Mouse (Mus musculus) limb, embryonic 14.5 days (tissue): ENCODE results near the gene Hoxd8. TPM values are rescaled to one million over a fixed set of nuclear protein-coding genes. Genes with fewer than 3 reads are reported as not detected.

Experiments
- ATAC-seq: fragments of 200-750 bp; cut with Nextera tagmentation; 2 replicates; pipeline ENCODE4 v1.8.0; 2017; ENCODE audit warnings: low read depth, moderate number of reproducible peaks, moderate TSS enrichment; ENCODE audit not compliant: low FRiP score
- DNase-seq: peaks from one replicate; pipeline ENCODE4 v3.0.0-alpha.2; 2015; ENCODE audit warnings: low spot score
- H3K27ac ChIP-seq: fragments of 300-500 bp; sonication (generic); replicated peaks from 2 replicates; pipeline ENCODE4 v1.5.1; 2014; ENCODE audit warnings: low read depth, mild to moderate bottlenecking, low read length, moderate library complexity, mixed read lengths
- H3K27me3 ChIP-seq: fragments of 300-500 bp; sonication (generic); 2 replicates; pipeline ENCODE4 v1.6.1; 2014; ENCODE audit warnings: low read length, mixed read lengths; ENCODE audit not compliant: control insufficient read depth, insufficient read depth
- H3K36me3 ChIP-seq: fragments of 300-500 bp; sonication (generic); 2 replicates; pipeline ENCODE4 v1.6.1; 2014; ENCODE audit warnings: mild to moderate bottlenecking, low read length, moderate library complexity, mixed read lengths; ENCODE audit not compliant: control insufficient read depth, insufficient read depth
- H3K4me1 ChIP-seq: fragments of 300-500 bp; sonication (generic); 2 replicates; pipeline ENCODE4 v1.6.1; 2014; ENCODE audit warnings: antibody characterized with exemption, low read length, mixed read lengths; ENCODE audit not compliant: control insufficient read depth, insufficient read depth
- H3K4me2 ChIP-seq: fragments of 300-500 bp; sonication (generic); replicated peaks from 2 replicates; pipeline ENCODE4 v1.6.1; 2014; ENCODE audit warnings: low read depth, mild to moderate bottlenecking, low read length, moderate library complexity; ENCODE audit not compliant: severe bottlenecking
- H3K4me3 ChIP-seq: fragments of 300-500 bp; sonication (generic); replicated peaks from 2 replicates; pipeline ENCODE4 v1.5.1; 2014; ENCODE audit warnings: low read length
- H3K9ac ChIP-seq: fragments of 300-500 bp; sonication (generic); 2 replicates; pipeline ENCODE4 v1.6.1; 2014; ENCODE audit warnings: mild to moderate bottlenecking, low read depth, low read length, moderate library complexity; ENCODE audit not compliant: severe bottlenecking
- H3K9me3 ChIP-seq: fragments of 300-500 bp; sonication (generic); 2 replicates; pipeline ENCODE4 v1.6.1; 2016; ENCODE audit warnings: low read length; ENCODE audit not compliant: control insufficient read depth
- POLR2A ChIP-seq: fragments of 200-500 bp; IDR thresholded peaks from 2 replicates; pipeline ENCODE4 v1.8.0; 2012; ENCODE audit warnings: inconsistent platforms, mild to moderate bottlenecking, moderate library complexity, borderline replicate concordance; ENCODE audit not compliant: insufficient read depth, insufficient read length; ENCODE audit errors: extremely low read depth
- WGBS: fragments of 180-500 bp; shearing (Covaris S2); extraction: QIAGEN DNeasy Blood & Tissue Kit; methylation state at CpG from one replicate; pipeline ENCODE4 v1.1.7; 2014; 5-methylcytosine and 5-hydroxymethylcytosine counted together
- polyA plus RNA-seq, 2 experiments: library from polyadenylated mRNA; depleted of rRNA in 1 of 2; stranded (reverse) in 1 of 2; unstranded in 1 of 2; fragments of >200 nt; fragmentation: Nextera tagmentation in 1 of 2; extraction: Ambion mirVana in 1 of 2; gene quantifications; 2 replicates each; pipeline versions ENCODE4 v1.2.1 to v1.2.3; 2012 to 2014

Gene Hoxd8
- polyA plus RNA-seq (2012; rRNA removed) (12.7 and 13.1 TPM in 2 replicates), polyA plus RNA-seq (2014; fragmentation: Nextera tagmentation; extraction: Ambion mirVana) (11.4 and 12.8 TPM in 2 replicates)

- no peak for TF ChIP-seq POLR2A
- ATAC-seq (peak; percentile 15; the same call in 1 of the 2 replicates), DNase-seq (no peak)
These were observed at the start of gene Hoxd8 for GRCm38 (mm10) chr2:74704393-74704998. Gene Hoxd8 (plus strand): TSS chr2:74704615.

GRCm38 (mm10) chr2:74654743-74655419, 49.5 kb upstream of the Hoxd8 start:
- Histone ChIP-seq H3K4me3 (peak overlapping the region; percentile 51), H3K4me2 (peak overlapping the region; percentile 57), H3K9me3 (no peaks in the 10 kb centered on the region), H3K9ac (peak overlapping the region; percentile 98), H3K27ac (peak overlapping the region; percentile 96), H3K27me3 (peaks cover 38% of the 10 kb centered on the region), H3K4me1 (peaks cover 13% of the 10 kb centered on the region; the same call in 1 of the 2 replicates), H3K36me3 (peaks cover 7% of the 10 kb centered on the region; the same call in 1 of the 2 replicates)
- DNase-seq = peak; percentile 20
- ATAC-seq = peak; percentile 13; the same call in 1 of the 2 replicates
- no peak for TF ChIP-seq POLR2A
- WGBS = 2% methylated on average over 19 of the region's 20 CpGs

More at GRCm38 (mm10) chr2:74704393-74704998, at the start of gene Hoxd8:
- Histone ChIP-seq H3K9me3 (no peaks in the 10 kb centered on the region), H3K4me3 (peak within 1 kb of the TSS; percentile 53), H3K9ac (peak within 1 kb of the TSS; percentile 73), H3K4me1 (peaks cover 5% of the 10 kb centered on the region), H3K36me3 (no peaks in the 10 kb centered on the region), H3K4me2 (peak within 1 kb of the TSS; percentile 78), H3K27me3 (peaks cover 85% of the 10 kb centered on the region), H3K27ac (peak within 1 kb of the TSS; percentile 83)
- 2% methylated on average over 22 of the region's 52 CpGs for WGBS

GRCm38 (mm10) chr2:74655420-74655781, 49.0 kb upstream of the Hoxd8 start:
- H3K4me3 ChIP-seq = peak overlapping the region; percentile 51
- H3K4me2 ChIP-seq = peak overlapping the region; percentile 57
- WGBS = no CpG with 5 or more reads among the region's 47 CpGs
- no peak for TF ChIP-seq POLR2A
- peaks cover 33% of the 10 kb centered on the region for H3K27me3 ChIP-seq
- DNase-seq (peak; percentile 43), ATAC-seq (peak; percentile 39; the same call in 1 of the 2 replicates)
- peaks cover 7% of the 10 kb centered on the region; the same call in 1 of the 2 replicates for H3K36me3 ChIP-seq
- peak overlapping the region; percentile 98 for H3K9ac ChIP-seq
- no peaks in the 10 kb centered on the region for H3K9me3 ChIP-seq
- H3K4me1 ChIP-seq = peaks cover 8% of the 10 kb centered on the region; the same call in 1 of the 2 replicates
- H3K27ac ChIP-seq = peak overlapping the region; percentile 96

GRCm38 (mm10) chr2:74655821-74656631, 48.4 kb upstream of the Hoxd8 start:
- DNase-seq = peak; percentile 44
- H3K4me2 ChIP-seq = peak overlapping the region; percentile 57
- no peak for TF ChIP-seq POLR2A
- H3K27ac ChIP-seq = peak overlapping the region; percentile 96
- ATAC-seq = no peak
- peaks cover 36% of the 10 kb centered on the region for H3K27me3 ChIP-seq
- peak overlapping the region; percentile 51 for H3K4me3 ChIP-seq
- H3K9me3 ChIP-seq = no peaks in the 10 kb centered on the region
- peaks cover 5% of the 10 kb centered on the region; the same call in 1 of the 2 replicates for H3K4me1 ChIP-seq
- WGBS = under 1% methylated on average over 59 of the region's 69 CpGs
- H3K9ac ChIP-seq = peak overlapping the region; percentile 98
- peaks cover 7% of the 10 kb centered on the region; the same call in 1 of the 2 replicates for H3K36me3 ChIP-seq
